Mouse (Mus musculus) thymus, adult 2 months (tissue): ENCODE data around the gene Inpp5b. TPM values are rescaled to one million over a fixed set of nuclear protein-coding genes. Genes with fewer than 3 reads are reported as not detected.

Experiments
- DNase-seq: peaks from one replicate; pipeline ENCODE4 v3.0.0; 2021
- H3K27ac ChIP-seq: fragments of 200-500 bp; 2 replicates; pipeline ENCODE4 v1.5.1; 2012; ENCODE audit warnings: low read length, control low read depth; ENCODE audit not compliant: control insufficient read depth, insufficient read depth
- H3K27me3 ChIP-seq: fragments of 200-500 bp; 2 replicates; pipeline ENCODE4 v1.6.1; 2012; ENCODE audit warnings: mild to moderate bottlenecking, low read length, moderate library complexity, mixed read lengths; ENCODE audit not compliant: control insufficient read depth, insufficient read depth
- H3K36me3 ChIP-seq: fragments of 200-500 bp; 2 replicates; pipeline ENCODE4 v1.6.1; 2012; ENCODE audit warnings: mild to moderate bottlenecking, low read length, moderate library complexity; ENCODE audit not compliant: control insufficient read depth, insufficient read depth
- H3K4me1 ChIP-seq: fragments of 200-500 bp; replicated peaks from 2 replicates; pipeline ENCODE4 v1.6.1; 2012; ENCODE audit warnings: low read length; ENCODE audit not compliant: control insufficient read depth, insufficient read depth
- H3K4me3 ChIP-seq: fragments of 200-500 bp; 2 replicates; pipeline ENCODE4 v1.5.1; 2012; ENCODE audit warnings: mild to moderate bottlenecking, low read length, control low read depth, moderate library complexity; ENCODE audit not compliant: control insufficient read depth, insufficient read depth
- CTCF ChIP-seq: fragments of 200-500 bp; IDR thresholded peaks from 2 replicates; pipeline ENCODE4 v1.5.1; 2012; ENCODE audit warnings: mild to moderate bottlenecking, control low read depth, low read length, moderate library complexity, borderline replicate concordance; ENCODE audit not compliant: control insufficient read depth, poor library complexity, insufficient read depth; ENCODE audit errors: extremely low read depth
- POLR2A ChIP-seq: fragments of 200-500 bp; IDR thresholded peaks from 2 replicates; pipeline ENCODE4 v1.6.1; 2012; ENCODE audit warnings: mild to moderate bottlenecking, low read length, control low read depth, moderate library complexity; ENCODE audit not compliant: control insufficient read depth, poor library complexity, insufficient read depth; ENCODE audit errors: extremely low read depth
- WGBS: fragments of 180-500 bp; shearing (Covaris S2); methylation state at CpG from one replicate; pipeline ENCODE4 v1.1.7; 2018; 5-methylcytosine and 5-hydroxymethylcytosine counted together
- polyA plus RNA-seq: library from polyadenylated mRNA; depleted of rRNA; stranded (reverse); fragments of >200 nt; gene quantifications from 2 replicates; pipeline ENCODE4 v1.2.3, GENCODE M21; 2012

Inpp5b gene
- polyA plus RNA-seq, 1 experiment: 101 TPM

- Histone ChIP-seq H3K36me3 (no peaks in the 10 kb centered on the region), H3K4me1 (peaks cover 28% of the 10 kb centered on the region), H3K27me3 (no peaks in the 10 kb centered on the region), H3K4me3 (peak overlapping the region; percentile 67), H3K27ac (peak overlapping the region; percentile 92; the same call in 1 of the 2 replicates)
- WGBS: under 1% methylated on average over 75 of the region's 75 CpGs
- peak; percentile 99 for DNase-seq
- TF ChIP-seq POLR2A: peak; percentile 79
- TF ChIP-seq CTCF: 0 out of 2 replicates have a peak, but pooled peaks have one; percentile 38
Measured at GRCm38 (mm10) chr4:124751300-124752250, 9.9 kb downstream of the Inpp5b start.

DNA sequence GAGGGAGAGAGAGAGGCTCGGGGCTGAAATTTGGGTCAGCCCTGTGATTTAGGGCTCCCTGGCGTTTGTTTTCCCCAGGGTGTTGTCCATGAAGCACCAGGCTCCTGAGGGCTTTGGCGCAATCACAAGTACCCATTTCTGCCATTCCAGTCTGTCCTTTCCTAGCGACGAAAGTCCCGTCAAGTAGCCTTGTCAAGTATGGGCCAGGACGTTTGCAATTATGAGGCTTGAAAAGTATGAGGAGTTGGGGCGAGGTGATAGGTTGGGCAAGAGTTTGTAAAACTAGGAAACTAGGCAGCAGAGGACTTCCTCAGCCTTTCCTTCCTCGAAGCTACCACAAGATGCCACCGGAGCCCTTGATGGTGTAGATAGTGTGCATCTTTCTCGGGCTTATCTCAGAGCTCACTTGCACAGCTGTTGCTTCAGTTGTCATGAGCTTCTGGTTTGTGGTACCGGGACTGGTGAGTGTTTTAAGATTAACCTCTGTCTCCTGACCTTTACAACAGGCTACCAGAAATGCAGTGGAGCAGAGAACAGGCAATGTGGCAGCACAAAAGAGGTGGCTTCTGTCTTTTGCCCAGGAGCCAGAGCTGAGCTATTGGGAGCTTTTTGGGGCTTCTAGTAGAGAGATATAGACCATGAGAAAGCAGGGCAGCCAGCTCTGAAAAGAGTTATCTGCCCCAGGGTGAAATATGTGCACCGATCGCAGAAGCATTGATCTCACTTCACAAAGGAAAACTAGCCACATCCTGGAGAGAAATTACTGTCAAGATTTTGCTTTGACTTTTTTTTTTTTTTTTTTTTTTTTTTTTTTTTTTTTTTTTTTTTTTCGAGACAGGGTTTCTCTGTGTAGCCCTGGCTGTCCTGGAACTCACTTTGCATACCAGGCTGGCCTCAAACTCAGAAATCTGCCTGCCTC is 10.9 kb downstream of the Inpp5b start:
- Histone ChIP-seq H3K27me3 (no peaks in the 10 kb centered on the region), H3K4me3 (peak overlapping the region; percentile 63), H3K4me1 (peaks cover 36% of the 10 kb centered on the region), H3K36me3 (no peaks in the 10 kb centered on the region), H3K27ac (peak overlapping the region; percentile 92)
- WGBS: 2% methylated on average over 15 of the region's 15 CpGs
- DNase-seq: peak; percentile 53
- TF ChIP-seq POLR2A (no peak), CTCF (no peak)

- H3K27ac ChIP-seq: peak overlapping the region; percentile 22
- H3K4me3 ChIP-seq: no peak overlapping the region
- no peaks in the 10 kb centered on the region for H3K36me3 ChIP-seq
- 35% methylated on average over 7 of the region's 7 CpGs for WGBS
- TF ChIP-seq CTCF (no peak), POLR2A (no peak)
- no peak for DNase-seq
- H3K27me3 ChIP-seq: no peaks in the 10 kb centered on the region
- H3K4me1 ChIP-seq: peaks cover 52% of the 10 kb centered on the region
Measured at GRCm38 (mm10) chr4:124755526-124755925, 13.9 kb downstream of the Inpp5b start.

GRCm38 (mm10) chr4:124759305-124759811 is 17.7 kb downstream of the Inpp5b start:
- Histone ChIP-seq H3K4me1 (peaks cover 38% of the 10 kb centered on the region), H3K36me3 (no peaks in the 10 kb centered on the region), H3K27me3 (no peaks in the 10 kb centered on the region), H3K27ac (peak overlapping the region; percentile 62; the same call in 1 of the 2 replicates), H3K4me3 (no peak overlapping the region)
- WGBS: 27% methylated on average over 7 of the region's 7 CpGs
- TF ChIP-seq CTCF (no peak), POLR2A (no peak)
- no peak for DNase-seq

DNA sequence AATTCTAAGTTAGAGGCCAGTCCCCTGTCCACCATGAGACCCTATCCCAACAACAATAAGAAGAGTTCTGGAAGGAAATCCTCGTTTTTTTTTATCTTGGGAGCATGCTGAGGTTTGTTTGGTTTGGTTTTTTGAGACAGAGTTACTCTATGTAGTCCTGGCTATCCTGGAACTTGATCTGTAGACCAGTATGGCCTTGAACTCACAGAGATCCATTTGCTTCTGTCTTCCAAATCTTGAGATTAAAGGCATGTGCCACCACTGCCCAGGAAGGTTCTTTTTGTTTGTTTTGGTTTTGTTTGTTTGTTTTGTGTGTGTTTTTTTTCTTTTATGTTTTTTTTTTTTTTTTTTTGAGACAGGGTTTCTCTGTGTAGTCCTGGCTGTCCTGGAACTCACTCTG is 19.6 kb downstream of the Inpp5b start:
- TF ChIP-seq POLR2A: no peak
- no peak for TF ChIP-seq CTCF
- 64% methylated on average over 1 of the region's 1 CpGs for WGBS
- no peak for DNase-seq
- Histone ChIP-seq H3K27ac (no peak overlapping the region), H3K27me3 (no peaks in the 10 kb centered on the region), H3K4me3 (no peak overlapping the region), H3K4me1 (peaks cover 30% of the 10 kb centered on the region), H3K36me3 (no peaks in the 10 kb centered on the region)
